Mouse (Mus musculus): ENCODE results near the gene Gm10912.
"Not testable (repeated sequence)": the region's sequence is repeated elsewhere in the genome, so short reads cannot be mapped to it uniquely, and the experiment has no call there.

Gene Gm10912

DNA sequence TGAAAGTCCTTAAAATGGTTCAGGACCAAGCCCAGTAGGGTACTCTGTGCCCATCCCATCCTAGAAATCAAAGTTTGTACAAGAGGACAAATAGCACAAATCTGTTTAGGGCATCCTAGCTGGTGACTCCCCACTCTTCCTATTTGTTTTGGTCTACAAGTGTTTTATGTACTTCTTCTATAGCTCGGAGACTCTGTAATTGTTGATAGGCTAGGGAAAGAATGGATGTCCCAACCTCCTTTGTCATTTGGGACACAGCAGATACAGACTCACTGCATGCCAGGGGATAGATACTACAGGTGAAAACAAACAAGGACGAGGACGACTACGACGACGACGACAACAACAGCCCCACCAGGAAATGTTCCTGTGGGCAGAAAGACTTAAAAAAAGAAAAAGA is 2.8 kb downstream of the Gm10912 start, which contains the start of gene Gm10799:
TSS of gene Gm10799 (minus strand) at position 101 of the 400 bp plus-strand sequence.
- DNase-seq (ENCODE audit: low spot score), result not testable (repeated sequence)

GRCm38 (mm10) chr2:104069704-104070185 is 4.1 kb downstream of the Gm10912 start, which contains the start of gene Cd59b:
Gene Cd59b, plus strand, starts transcription at chr2:104069849.
- DNase-seq (ENCODE audit: low spot score), result no peak

GRCm38 (mm10) chr2:104078285-104078684 is 12.7 kb downstream of the Gm10912 start:
- not testable (repeated sequence) for DNase-seq (ENCODE audit: low spot score)

DNA sequence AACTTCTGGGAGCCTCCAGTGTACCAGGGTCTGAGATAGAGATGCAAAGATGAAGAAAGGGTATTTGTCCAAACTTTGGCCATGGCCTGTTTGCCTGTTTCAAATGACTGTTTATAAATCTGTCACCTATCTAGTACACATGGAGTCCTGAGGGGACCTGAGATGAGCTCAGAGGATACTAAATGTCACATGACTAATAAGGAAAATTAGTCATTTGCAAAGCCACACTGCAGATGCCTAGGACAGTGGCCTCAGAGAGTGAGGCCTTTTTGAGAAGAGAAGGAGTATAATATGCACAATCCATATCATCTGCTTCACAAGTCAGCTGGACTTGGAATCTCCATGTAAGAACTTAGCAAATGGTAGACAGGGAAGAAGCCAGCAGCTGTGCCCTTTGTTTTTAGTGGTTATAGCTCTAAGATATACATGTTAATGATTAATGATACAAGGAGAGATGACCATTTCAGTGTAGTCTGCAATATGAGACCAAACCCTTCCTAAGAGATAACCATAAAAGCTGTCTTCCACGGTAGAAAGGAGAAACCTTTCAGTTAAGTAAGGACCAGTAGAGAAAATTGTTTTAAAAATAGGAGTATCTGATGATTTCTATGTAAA is 15.9 kb downstream of the Gm10912 start:
- DNase-seq (ENCODE audit: low spot score), result not testable (repeated sequence)

- DNase-seq (ENCODE audit: low spot score), result no peak
Observed at GRCm38 (mm10) chr2:104082474-104082873, 16.8 kb downstream of the Gm10912 start.

DNA sequence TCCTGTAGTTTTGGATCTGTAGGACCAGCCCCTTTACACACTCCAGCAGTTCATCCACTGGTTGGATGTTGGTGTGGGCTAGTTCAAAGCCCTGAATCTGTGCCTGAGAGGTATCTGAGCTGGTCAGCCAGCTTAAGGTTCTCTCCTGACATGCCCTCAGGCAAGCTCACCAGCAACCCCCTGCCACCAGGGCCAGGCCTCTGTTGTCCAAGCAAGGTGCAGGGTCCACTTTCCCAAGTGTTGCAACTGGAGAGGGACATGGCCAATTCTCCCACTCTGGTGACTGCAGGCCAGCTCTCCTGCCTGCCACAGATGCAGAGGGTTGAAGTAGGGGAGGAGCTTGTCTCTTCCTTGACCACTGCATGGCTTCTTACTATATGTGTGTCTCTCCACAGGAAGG is 18.4 kb downstream of the Gm10912 start:
- not testable (repeated sequence) for DNase-seq (ENCODE audit: low spot score)

DNA sequence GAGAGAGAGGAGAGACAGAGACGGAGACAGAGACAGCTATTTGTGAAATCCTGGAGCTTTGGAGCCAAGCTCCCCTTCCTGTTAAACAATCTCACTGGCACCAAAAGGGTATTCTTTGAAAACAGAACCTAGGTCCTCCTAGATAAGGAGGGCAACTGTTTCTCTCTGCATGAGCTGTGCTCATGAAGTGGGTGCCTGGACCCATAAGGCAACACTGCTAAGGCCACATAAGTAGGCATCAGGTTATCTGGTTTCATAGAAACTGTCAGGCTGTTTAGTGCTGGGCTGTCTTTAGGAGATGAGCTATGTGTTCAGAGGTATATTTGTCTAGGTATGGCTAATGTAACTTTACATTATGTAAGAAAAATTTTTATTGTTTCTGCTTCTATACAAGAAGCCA is 21.9 kb downstream of the Gm10912 start:
- DNase-seq (ENCODE audit: low spot score), result not testable (repeated sequence)

GRCm38 (mm10) chr2:104093305-104093704 is 27.7 kb downstream of the Gm10912 start:
- DNase-seq (ENCODE audit: low spot score), result no peak

DNA sequence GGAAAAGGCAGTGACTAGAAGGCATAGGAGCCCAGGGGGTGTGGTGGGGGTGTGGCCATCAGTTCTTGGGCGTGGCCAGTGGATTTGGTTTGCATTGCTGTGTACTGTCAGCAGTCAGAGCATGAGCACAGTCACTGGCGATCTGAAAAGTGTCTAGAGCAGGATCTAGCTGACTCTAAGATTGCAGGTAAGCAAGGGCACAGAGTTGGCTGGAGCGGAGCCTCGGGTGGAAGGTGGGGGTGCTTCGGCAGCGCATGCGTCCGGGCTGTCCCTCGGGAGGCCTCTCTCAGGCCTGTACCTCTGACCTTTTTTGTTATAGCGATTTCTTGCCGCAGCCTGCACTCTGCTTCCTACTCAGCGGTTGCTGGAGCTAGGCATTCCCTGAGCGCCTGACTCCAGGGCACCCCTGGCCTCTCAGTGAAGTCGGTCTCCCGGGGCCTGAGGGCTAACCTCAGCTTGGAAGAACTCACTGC is 30.2 kb downstream of the Gm10912 start, which contains the start of gene Cd59a:
TSS of gene Cd59a (plus strand) at position 61 of the 473 bp plus-strand sequence.
- peak; percentile 81 for DNase-seq (ENCODE audit: low spot score)

DNA sequence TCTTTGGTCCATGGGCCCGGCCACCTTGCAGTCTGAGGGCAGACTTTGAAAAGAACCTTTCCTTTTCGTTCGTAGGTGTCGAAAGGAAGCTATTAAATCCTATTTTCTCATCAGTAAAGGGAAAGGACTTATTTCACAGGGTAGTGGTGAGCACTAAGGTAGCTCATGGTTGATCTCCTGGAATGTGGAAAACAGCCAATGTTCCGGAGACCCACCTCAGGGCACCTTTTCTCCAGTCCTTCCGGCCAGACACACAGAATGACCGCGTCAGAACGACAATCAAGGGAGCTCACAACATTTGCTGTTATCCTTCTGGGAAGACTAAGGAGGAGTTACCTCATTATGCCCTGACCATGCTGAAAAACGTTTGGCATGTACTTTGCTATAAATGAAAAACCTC is 30.6 kb downstream of the Gm10912 start:
- DNase-seq (ENCODE audit: low spot score), result no peak

DNA sequence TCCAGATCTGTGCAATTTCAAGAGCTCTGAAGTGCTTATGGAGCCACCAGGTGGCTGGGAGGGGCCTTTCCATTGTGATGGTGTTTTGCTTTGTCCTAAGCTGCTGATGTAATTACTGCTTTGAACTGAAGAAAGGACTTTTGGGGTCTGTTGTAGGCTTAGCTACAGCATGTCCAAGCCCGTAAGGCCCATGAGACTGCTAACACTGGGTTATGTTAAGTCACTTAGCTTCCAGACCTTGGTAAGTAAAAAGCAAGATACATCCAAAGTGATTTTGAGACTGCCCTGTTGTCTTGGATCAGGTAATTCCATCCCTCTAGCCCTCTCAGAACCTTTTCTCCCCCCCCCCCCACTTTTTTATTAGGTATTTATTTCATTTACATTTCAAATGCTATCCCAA is 31.2 kb downstream of the Gm10912 start:
- not testable (repeated sequence) for DNase-seq (ENCODE audit: low spot score)

- not testable (repeated sequence) for DNase-seq (ENCODE audit: low spot score)
Observed at GRCm38 (mm10) chr2:104097396-104097795, 31.8 kb downstream of the Gm10912 start.

DNA sequence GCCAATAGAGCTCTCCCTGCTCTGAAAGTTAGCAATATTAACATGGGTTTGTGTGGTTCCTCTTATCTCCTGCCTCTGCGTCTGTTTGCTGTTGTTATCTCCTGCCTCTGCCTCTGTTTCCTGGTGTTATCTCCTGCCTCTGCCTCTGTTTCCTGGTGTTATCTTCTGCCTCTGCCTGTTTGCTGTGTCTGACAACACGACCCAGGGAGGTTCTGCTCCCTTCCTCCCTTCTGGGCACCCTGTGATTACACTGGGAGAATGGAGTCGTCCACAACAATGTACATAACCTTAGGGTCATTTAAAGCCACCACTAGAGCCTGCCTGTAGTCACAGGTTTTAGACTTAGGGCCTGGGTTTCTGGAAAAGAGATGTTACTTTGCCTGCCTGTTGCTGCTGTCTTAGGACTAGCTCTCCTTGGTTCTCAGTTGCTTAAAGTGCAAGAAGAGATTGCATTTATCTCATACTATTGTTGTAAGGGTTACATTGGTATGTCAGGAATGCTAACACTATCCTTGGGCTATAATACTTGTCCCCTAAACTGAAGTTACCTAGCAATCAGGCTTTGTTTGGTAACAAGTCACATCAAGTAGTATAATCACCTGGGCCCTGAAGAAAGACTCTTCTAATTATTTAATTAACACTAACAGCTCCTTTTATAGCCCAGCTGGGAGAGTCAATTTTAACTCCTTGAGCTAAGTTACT is 33.1 kb downstream of the Gm10912 start:
- no peak for DNase-seq (ENCODE audit: low spot score)

DNA sequence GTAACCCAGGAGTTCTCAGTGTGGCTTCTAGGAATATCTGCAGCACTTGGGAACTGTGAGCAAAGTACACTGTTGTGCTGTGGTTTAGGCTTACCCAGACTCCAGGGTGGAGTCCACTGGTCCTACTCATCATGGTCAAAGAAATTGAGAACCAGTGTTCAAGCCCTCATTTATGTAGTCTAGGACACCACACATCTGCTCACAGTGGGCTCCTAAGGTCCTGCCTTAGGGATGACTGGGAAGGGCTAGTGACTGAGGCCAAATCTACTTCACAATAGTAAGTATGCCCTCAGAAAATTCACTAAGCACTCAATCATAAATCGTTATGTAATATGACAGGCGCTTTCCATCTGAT is 33.6 kb downstream of the Gm10912 start:
- DNase-seq (ENCODE audit: low spot score), result no peak

GRCm38 (mm10) chr2:104099946-104100345 is 34.3 kb downstream of the Gm10912 start:
- DNase-seq (ENCODE audit: low spot score), result no peak

DNA sequence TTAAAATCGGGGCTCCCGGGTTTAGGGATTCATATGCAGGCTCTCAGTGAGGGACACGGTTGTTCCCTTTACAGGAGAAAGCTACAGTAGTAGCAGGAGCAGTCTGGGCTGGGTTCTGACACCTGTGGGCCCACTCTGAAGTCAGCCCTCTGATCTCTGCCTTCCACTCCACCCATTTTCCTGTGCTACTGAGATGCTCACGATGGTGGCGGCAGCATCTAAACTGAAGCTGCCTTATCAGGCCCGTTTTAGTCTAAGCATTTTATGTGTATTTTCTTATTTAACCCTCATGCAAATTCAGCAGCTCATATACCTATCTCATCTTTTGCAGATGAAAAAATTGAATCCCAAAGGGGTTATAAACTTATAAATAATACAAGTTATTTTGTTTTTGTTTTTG is 39.2 kb downstream of the Gm10912 start:
- no peak for DNase-seq (ENCODE audit: low spot score)

GRCm38 (mm10) chr2:104109021-104109420 is 43.4 kb downstream of the Gm10912 start:
- DNase-seq (ENCODE audit: low spot score), result not testable (repeated sequence)

GRCm38 (mm10) chr2:104109528-104109927 is 43.9 kb downstream of the Gm10912 start:
- no peak for DNase-seq (ENCODE audit: low spot score)

DNA sequence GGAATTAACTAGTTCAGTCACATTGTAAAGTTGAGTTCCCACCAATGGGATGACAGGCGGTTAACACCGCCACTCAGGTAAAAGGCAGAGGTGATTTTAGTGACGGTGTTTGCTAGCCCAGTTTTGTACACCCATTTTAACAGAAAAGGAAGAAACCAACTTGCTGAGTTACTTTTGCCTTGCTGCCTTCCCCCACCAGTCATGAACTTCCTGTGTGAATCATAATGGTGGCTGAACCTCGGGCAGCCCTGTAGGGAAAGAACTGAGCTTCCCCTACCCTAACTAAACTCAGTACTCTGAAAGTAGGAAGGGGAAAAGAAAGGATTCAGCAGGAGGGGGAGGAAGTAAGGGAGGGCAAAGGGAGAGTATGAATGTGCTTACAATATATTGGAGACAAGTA is 44.4 kb downstream of the Gm10912 start:
- no peak for DNase-seq (ENCODE audit: low spot score)

GRCm38 (mm10) chr2:104111170-104111797 is 45.7 kb downstream of the Gm10912 start:
- DNase-seq (ENCODE audit: low spot score), result not testable (repeated sequence)

DNA sequence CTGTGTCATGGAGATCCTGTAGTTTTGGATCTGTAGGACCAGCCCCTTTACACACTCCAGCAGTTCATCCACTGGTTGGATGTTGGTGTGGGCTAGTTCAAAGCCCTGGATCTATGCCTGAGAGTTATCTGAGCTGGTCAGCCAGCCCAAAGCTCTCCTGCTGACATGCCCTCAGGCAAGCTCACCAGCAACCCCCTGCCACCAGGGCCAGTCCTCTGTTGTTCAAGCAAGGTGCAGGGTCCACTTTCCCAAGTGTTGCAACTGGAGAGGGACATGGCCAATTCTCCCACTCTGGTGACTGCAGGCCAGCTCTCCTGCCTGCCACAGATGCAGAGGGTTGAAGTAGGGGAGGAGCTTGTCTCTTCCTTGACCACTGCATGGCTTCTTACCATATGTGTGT is 47.9 kb downstream of the Gm10912 start:
- not testable (repeated sequence) for DNase-seq (ENCODE audit: low spot score)

GRCm38 (mm10) chr2:104114898-104115297 is 49.3 kb downstream of the Gm10912 start:
- DNase-seq (ENCODE audit: low spot score), result no peak
